Mouse (Mus musculus) megakaryocyte-erythroid progenitor cell, adult 5-6 weeks (primary cell): Measurements from ENCODE around the gene Klhl42. TPM values are rescaled to one million over a fixed set of nuclear protein-coding genes. Genes with fewer than 3 reads are reported as not detected.
A peak's percentile ranks its signal among the peaks of the same experiment; 100 is the strongest.

Source experiments
- ATAC-seq: replicated peaks from 2 replicates; pipeline ENCODE4 v1.8.0; 2016; ENCODE audit warnings: mild to moderate bottlenecking, inconsistent platforms; ENCODE audit not compliant: severe bottlenecking, poor library complexity, low FRiP score, low TSS enrichment
- total RNA-seq, 2 experiments: library from RNA; stranded (forward) in 1 of 2; stranded (reverse) in 1 of 2; fragments of 200-1000, 215-1000 nt in 1 of 2; fragments of >200 nt in 1 of 2; fragmentation: Nextera tagmentation in 1 of 2; gene quantifications; 2 replicates each; pipeline ENCODE4 v1.2.3; 2014 to 2017

Klhl42 gene
- total RNA-seq, 2 experiments from 2014 or later, result 7.3 to 11.2 TPM

GRCm38 (mm10) chr6:147085398-147086040 lies 5.7 kb upstream of the Klhl42 start:
- ATAC-seq, result no peak

DNA sequence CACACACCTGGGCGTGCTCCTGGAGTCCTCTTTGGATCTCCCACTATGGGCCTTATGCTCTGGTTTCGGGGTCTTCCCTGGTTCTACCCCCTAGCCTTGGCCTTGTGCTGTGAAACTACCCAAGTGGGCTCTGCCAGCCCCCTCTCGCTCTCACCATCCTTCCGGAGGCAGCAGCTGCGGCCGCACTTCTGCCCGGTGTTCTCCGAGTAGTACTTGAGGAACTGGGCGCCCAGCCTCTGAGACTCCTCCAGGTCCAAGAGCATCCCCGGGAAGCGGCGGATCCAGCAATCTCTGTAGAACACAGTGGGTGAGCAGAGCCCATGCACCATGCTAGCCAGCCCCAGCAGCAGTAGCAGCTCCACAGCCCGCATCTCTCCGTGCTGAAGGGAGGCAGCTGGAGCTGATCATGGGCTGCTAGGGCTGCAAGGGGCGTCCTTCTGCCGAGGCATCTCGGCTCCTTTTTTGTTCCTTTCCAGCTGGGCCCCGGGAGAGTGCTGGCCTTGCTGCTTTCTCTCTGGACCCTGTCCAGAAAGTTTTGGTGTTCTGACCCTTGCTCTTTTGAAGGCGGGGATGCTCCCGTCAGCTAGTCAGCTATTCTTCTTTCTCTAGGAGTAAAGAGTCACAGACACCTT lies 4.5 kb upstream of the Klhl42 start, which contains the start of gene Mansc4:
Mansc4 (minus strand) TSS at position 439 of the 632 bp plus-strand sequence.
- no peak for ATAC-seq

GRCm38 (mm10) chr6:147087736-147088135 lies 3.4 kb upstream of the Klhl42 start:
- ATAC-seq, result no peak

GRCm38 (mm10) chr6:147088517-147088916 lies 2.7 kb upstream of the Klhl42 start:
- ATAC-seq, result no peak

DNA sequence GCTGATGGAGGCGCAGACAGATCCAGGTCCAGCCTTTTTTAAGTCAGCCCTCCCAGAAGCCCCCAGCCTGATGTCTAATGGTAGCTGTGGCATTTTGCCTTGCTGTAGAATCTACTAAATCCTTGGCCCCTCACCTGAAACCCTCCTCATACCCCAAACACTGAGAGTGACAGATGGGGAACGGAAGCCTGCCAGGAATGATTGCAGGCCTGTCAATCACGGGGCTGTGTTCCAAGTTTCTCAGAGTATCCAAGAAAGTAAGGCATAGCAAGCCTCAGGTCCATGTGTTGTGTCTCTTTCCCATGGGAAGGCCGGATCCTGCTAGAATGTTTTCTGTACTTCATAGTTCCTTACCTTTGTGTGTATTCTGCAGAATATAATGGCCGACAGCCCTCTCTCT lies 988 bp upstream of the Klhl42 start:
- no peak for ATAC-seq

- ATAC-seq, result peak; percentile 46
Observed at GRCm38 (mm10) chr6:147092136-147092535, 957 bp downstream of the Klhl42 start.

DNA sequence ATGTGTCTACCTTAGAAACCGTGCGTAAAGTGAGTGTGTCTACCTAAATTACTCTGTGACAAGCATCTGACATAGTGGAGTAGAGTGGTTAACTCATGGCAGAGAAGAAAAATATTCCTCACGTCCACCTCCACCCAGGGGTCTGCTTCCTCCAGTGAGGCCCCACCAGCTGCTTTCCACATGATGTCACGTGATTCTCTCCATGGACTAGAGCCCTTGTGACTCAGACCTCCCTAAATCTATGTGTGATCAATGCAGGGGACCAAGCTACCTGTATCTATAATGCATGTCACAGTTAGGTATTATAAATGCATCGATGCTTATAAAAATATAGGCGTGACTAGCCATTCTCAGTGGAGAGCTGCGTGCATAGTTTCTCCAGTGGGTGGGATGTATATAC lies 3.6 kb downstream of the Klhl42 start:
- no peak for ATAC-seq

GRCm38 (mm10) chr6:147096109-147096508 lies 4.9 kb downstream of the Klhl42 start:
- ATAC-seq, result no peak

GRCm38 (mm10) chr6:147096934-147097333 lies 5.8 kb downstream of the Klhl42 start:
- ATAC-seq, result no peak

- no peak for ATAC-seq
Observed at GRCm38 (mm10) chr6:147097346-147097929, 6.3 kb downstream of the Klhl42 start.

DNA sequence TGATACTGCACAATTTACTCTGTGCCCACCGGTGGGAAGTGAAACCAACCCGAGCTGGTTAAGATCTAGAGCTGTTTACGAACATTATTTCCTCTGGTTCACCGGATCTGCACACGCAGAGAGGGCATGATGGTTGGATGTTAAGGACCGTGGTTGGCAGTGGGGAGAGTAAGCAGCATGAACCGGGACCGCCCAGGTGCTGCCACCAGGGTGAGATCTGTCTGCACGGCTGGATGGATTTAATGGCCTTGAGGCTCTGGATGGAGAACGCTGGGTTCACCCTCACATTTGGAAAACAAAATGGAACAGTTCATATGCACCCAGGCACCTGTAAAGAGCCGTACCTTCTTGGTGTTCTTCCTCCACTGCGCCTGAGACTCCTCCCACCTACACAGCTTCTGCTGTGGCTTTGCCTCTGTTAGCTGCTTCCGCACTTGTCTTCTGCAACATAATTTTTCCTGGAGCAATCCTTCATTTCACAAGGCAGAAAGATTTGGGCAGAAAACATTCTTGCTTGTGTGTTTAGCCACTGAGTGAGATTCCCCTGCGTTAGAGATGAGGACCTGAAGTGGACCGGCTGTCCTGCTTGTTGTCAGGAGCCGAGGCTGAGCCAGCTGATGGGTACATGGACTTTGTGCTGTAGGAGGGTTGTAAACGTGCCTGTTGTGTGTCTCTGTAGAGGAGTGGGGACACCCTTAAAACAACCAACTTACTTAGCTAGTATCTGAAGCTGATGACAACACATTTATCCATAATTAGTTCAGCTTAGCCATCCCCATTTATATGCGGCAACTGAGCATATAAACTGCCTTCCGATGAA lies 8.5 kb downstream of the Klhl42 start:
- ATAC-seq, result 0 out of 2 replicates have a peak, but pooled peaks have one; percentile 31

GRCm38 (mm10) chr6:147102293-147102692 lies 11.1 kb downstream of the Klhl42 start:
- no peak for ATAC-seq

GRCm38 (mm10) chr6:147105529-147105928 lies 14.3 kb downstream of the Klhl42 start:
- ATAC-seq, result no peak

DNA sequence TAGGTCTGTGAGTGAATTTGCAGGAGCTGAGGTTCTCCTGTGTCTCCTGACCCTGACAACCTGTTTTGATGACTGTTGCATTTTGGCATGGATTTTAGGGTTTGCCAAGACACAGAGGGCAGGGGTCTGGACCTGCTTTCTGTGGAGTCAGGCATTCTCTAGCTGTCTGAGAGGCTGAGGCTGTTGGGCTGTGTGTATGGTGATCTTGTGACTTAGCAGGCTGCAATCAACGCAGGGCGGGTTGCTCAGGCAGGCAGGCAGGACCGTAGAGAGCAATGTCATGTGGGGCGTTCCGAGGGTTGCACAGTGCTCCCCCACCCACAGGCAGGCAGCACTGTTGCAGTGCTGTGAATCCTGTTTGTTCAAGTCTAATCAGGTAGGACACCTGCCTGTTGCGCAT lies 15.5 kb downstream of the Klhl42 start:
- no peak for ATAC-seq

GRCm38 (mm10) chr6:147109283-147109682 lies 18.1 kb downstream of the Klhl42 start:
- no peak for ATAC-seq

- peak; percentile 78 for ATAC-seq
Observed at GRCm38 (mm10) chr6:147116579-147116978, 25.4 kb downstream of the Klhl42 start.

DNA sequence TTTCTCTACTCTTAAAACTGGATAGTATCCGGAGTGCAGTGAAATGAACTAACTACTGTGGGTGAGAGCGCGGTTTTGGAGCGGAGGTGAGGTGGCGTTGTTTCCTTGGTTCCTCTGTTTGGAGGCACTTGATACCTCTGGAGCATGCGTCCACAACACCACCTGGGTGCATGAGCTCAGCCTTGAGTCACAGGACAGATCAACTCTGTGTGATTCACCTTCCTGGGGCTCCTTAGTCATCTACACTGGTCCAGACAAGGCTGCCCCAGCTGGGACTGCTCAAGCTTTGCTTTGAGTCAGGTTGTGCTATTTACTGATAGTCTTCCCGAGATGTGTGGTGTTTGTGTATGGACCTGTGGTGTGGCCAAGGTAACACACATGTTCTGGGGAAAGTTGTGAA lies 26.6 kb downstream of the Klhl42 start:
- no peak for ATAC-seq

GRCm38 (mm10) chr6:147118190-147118589 lies 27.0 kb downstream of the Klhl42 start:
- no peak for ATAC-seq

DNA sequence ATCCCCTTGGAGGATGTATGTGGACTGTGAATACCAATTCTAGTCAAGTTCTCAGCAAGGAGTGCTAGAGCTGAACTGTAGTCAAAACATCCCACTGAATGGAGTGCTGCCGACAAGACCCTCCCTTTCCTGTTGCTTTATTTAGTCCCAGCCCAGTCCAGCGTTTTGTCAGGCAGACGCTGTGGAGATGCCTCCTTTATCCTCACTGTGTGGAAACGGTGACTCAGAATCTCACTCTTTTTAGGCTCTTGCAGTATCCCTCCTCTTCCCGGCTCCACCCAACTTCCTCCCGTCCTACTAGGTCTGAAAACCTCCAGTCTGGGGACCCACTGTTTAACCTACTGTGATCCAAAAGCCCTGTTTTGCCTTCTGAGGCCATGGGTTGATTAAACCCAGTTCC lies 30.1 kb downstream of the Klhl42 start:
- ATAC-seq, result no peak

- ATAC-seq, result no peak
Observed at GRCm38 (mm10) chr6:147127239-147127638, 36.1 kb downstream of the Klhl42 start.
